In genomic region chr15:27942148-27942847, GRCm38 (mm10) we compare ENCODE assay signal across 15 mouse cellular contexts.
DNase-seq lines count a peak whose midpoint lies in the region; ATAC-seq lines count a peak whose summit lies in the region.
"Had no signal": no experiment of that assay in that cellular context is flagged by ENCODE, and none has a peak within 500 bp of the region (broad histone marks: within the 10 kb centered on the region; RNA-seq: fewer than 3 reads in every experiment).

No protein-coding gene starts in this region.

- no peaks in the 10 kb centered on the region for H3K9me3 ChIP-seq in hindbrain, embryonic 13.5 days
- no peaks in the 10 kb centered on the region for H3K9me3 ChIP-seq in hindbrain, embryonic 11.5 days (ENCODE audit: control insufficient read depth, low read length)
- no peaks in the 10 kb centered on the region for H3K9me3 ChIP-seq in heart, embryonic 16.5 days (replicated peaks; ENCODE audit: control insufficient read depth, low read length)
- no peaks in the 10 kb centered on the region for H3K9me3 ChIP-seq in forebrain, embryonic 10.5 days
- H3K9me3 ChIP-seq: embryonic facial prominence, embryonic 10.5 days; liver, embryonic 12.5 days; stomach, embryonic 15.5 days had no signal

- no peaks in the 10 kb centered on the region for H3K36me3 ChIP-seq in hindbrain, embryonic 13.5 days
- no peaks in the 10 kb centered on the region for H3K36me3 ChIP-seq in hindbrain, embryonic 11.5 days (ENCODE audit: control insufficient read depth, insufficient read depth, low read length)
- no peaks in the 10 kb centered on the region for H3K36me3 ChIP-seq in heart, embryonic 16.5 days (ENCODE audit: control insufficient read depth, insufficient read depth)
- no peaks in the 10 kb centered on the region for H3K36me3 ChIP-seq in forebrain, embryonic 10.5 days (replicated peaks)
- H3K36me3 ChIP-seq: embryonic facial prominence, embryonic 10.5 days; liver, embryonic 12.5 days; stomach, embryonic 15.5 days had no signal

- ATAC-seq in hindbrain, embryonic 13.5 days (ENCODE audit: low FRiP score) = no peak
- no peak for ATAC-seq in hindbrain, embryonic 11.5 days (ENCODE audit: low FRiP score)
- no peak for ATAC-seq in heart, embryonic 16.5 days (replicated peaks; ENCODE audit: extremely low read depth, insufficient read depth, low FRiP score)
- ATAC-seq: intestine, embryonic 16.5 days; liver, embryonic 12.5 days; Patski had no signal

- H3K4me3 ChIP-seq in hindbrain, embryonic 13.5 days = no peak overlapping the region
- no peak overlapping the region for H3K4me3 ChIP-seq in hindbrain, embryonic 11.5 days (ENCODE audit: low read depth, low read length)
- no peak overlapping the region for H3K4me3 ChIP-seq in heart, embryonic 16.5 days (ENCODE audit: low read length)
- H3K4me3 ChIP-seq in forebrain, embryonic 10.5 days = no peak overlapping the region
- H3K4me3 ChIP-seq: embryonic facial prominence, embryonic 10.5 days; liver, embryonic 12.5 days; stomach, embryonic 15.5 days had no signal

- no peak overlapping the region for H3K4me2 ChIP-seq in hindbrain, embryonic 13.5 days
- H3K4me2 ChIP-seq in hindbrain, embryonic 11.5 days (replicated peaks; ENCODE audit: low read depth, low read length) = no peak overlapping the region
- no peak overlapping the region for H3K4me2 ChIP-seq in heart, embryonic 16.5 days (ENCODE audit: low read depth, low read length)
- H3K4me2 ChIP-seq: liver, embryonic 12.5 days; stomach, embryonic 15.5 days had no signal

- H3K27ac ChIP-seq in hindbrain, embryonic 13.5 days = no peak overlapping the region
- H3K27ac ChIP-seq in hindbrain, embryonic 11.5 days (ENCODE audit: low read depth, low read length) = no peak overlapping the region; the same call in 1 of the 2 replicates
- peak overlapping the region; percentile 53 for H3K27ac ChIP-seq in heart, embryonic 16.5 days (ENCODE audit: low read length)
- no peak overlapping the region for H3K27ac ChIP-seq in forebrain, embryonic 10.5 days
- H3K27ac ChIP-seq: embryonic facial prominence, embryonic 10.5 days; liver, embryonic 12.5 days; stomach, embryonic 15.5 days had no signal

- DNase-seq in cerebellum, adult 11-12 months = peak; percentile 65
- DNase-seq in cerebellum, postnatal 36 days = no peak
- no peak for DNase-seq in hindbrain, embryonic 11.5 days (ENCODE audit: low spot score)
- peak; percentile 43 to 55 for DNase-seq in adrenal gland, postnatal 36 days
- DNase-seq in neural tube, embryonic 10.5 days (ENCODE audit: extremely low spot score, low spot score) = no peak
- no peak for DNase-seq in forebrain, embryonic 10.5 days (ENCODE audit: extremely low spot score, low spot score)
- DNase-seq: kidney, postnatal 36 days; right cerebral cortex, postnatal 14 days had no signal

- H3K9ac ChIP-seq in hindbrain, embryonic 13.5 days = 0 out of 2 replicates have a peak overlapping the region, but pooled peaks have one; percentile 3
- no peak overlapping the region for H3K9ac ChIP-seq in hindbrain, embryonic 11.5 days (ENCODE audit: low read depth, low read length)
- no peak overlapping the region for H3K9ac ChIP-seq in heart, embryonic 16.5 days (ENCODE audit: low read length)
- H3K9ac ChIP-seq: liver, embryonic 12.5 days; stomach, embryonic 15.5 days had no signal

- no peaks in the 10 kb centered on the region for H3K27me3 ChIP-seq in hindbrain, embryonic 13.5 days
- H3K27me3 ChIP-seq in hindbrain, embryonic 11.5 days (ENCODE audit: control insufficient read depth, insufficient read depth, low read length) = no peaks in the 10 kb centered on the region
- no peaks in the 10 kb centered on the region for H3K27me3 ChIP-seq in heart, embryonic 16.5 days (ENCODE audit: control insufficient read depth, insufficient read depth, low read length)
- no peaks in the 10 kb centered on the region for H3K27me3 ChIP-seq in forebrain, embryonic 10.5 days (ENCODE audit: poor library complexity, severe bottlenecking)
- H3K27me3 ChIP-seq: liver, embryonic 12.5 days; Patski; stomach, embryonic 15.5 days had no signal

- 81% methylated on average over 11 of the region's 11 CpGs for WGBS in hindbrain, embryonic 13.5 days
- 87% methylated on average over 11 of the region's 11 CpGs for WGBS in hindbrain, embryonic 11.5 days
- 54% methylated on average over 11 of the region's 11 CpGs for WGBS in heart, embryonic 16.5 days
- 87% methylated on average over 11 of the region's 11 CpGs for WGBS in forebrain, embryonic 10.5 days

- H3K4me1 ChIP-seq in hindbrain, embryonic 13.5 days (replicated peaks) = peaks cover 82% of the 10 kb centered on the region
- peaks cover 15% of the 10 kb centered on the region for H3K4me1 ChIP-seq in hindbrain, embryonic 11.5 days (replicated peaks; ENCODE audit: control insufficient read depth, insufficient read depth, low read length)
- H3K4me1 ChIP-seq in heart, embryonic 16.5 days (ENCODE audit: control insufficient read depth, insufficient read depth, low read length) = peaks cover 63% of the 10 kb centered on the region
- peaks cover 91% of the 10 kb centered on the region for H3K4me1 ChIP-seq in forebrain, embryonic 10.5 days

Comparison
In these comparisons a context has a peak if more than half of its experiments do, and no peak if none do; other contexts are left out.
1. DNase-seq: peak in cerebellum, adult 11-12 months (single experiment) and adrenal gland, postnatal 36 days (2 of 2); none in cerebellum, postnatal 36 days (0 of 2), hindbrain, embryonic 11.5 days (single experiment), neural tube, embryonic 10.5 days (single experiment) and forebrain, embryonic 10.5 days (single experiment).